Mouse (Mus musculus) brain, embryonic 14.5 days (tissue): ENCODE measurements around the gene 2010111I01Rik.

Experiments used
- CTCF ChIP-seq: fragments of 200-500 bp; IDR thresholded peaks from 2 replicates; pipeline ENCODE4 v1.5.1; 2012; ENCODE audit warnings: inconsistent platforms, mild to moderate bottlenecking, moderate library complexity, borderline replicate concordance; ENCODE audit not compliant: insufficient read depth, insufficient read length; ENCODE audit errors: extremely low read depth
- POLR2A ChIP-seq: fragments of 200-500 bp; IDR thresholded peaks from 2 replicates; pipeline ENCODE4 v1.6.1; 2012; ENCODE audit warnings: mild to moderate bottlenecking, inconsistent platforms, borderline replicate concordance; ENCODE audit not compliant: poor library complexity, insufficient read depth, insufficient read length, severe bottlenecking; ENCODE audit errors: extremely low read depth

DNA sequence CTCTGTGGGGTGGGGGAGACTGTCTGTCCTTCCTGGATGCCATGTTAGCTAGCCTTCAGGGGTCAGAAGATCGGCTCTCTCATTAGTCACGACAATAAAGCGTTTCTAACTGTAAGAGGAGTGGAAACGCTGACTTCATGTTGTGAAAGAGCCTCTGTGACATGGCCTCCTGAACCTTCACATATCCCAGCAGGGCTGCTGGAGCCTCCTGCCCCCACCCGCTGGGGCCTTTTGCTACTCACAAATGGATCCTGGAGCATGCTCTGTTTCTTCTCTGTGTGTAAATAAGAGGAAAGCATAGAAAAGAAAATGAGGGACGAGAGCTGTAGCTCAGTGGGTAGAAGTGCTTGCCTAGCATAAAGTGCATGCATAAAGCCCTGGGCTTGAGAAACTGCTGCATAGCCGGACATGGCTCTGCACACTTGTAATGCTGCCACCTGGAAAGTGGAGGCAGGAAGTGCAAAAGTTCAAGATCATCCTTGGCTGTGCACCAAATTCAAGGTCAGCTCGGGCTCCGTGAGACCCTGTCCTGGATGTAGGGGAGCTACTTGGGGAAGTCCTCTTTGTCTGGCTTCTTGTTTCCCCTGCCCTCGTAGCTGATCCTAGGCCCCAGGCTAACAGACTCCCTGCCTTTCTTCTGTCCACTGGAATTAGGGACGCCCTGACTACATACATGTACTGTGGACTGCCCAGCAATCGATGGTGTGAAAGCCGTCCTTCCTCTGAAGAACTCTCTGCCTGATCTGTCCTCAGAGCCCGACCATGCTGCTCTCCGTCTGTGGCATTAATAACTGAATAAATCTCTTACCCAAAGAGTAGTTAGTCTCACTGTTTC, 329.9 kb downstream of the 2010111I01Rik start:
- no peak for TF ChIP-seq CTCF
- no peak for TF ChIP-seq POLR2A
